ENCODE assay signal across 31 mouse cellular contexts in genomic region chr6:52421771-52422170, GRCm38 (mm10).
"Had no signal": no experiment of that assay in that cellular context is flagged by ENCODE, and none has a peak within 500 bp of the region (broad histone marks: within the 10 kb centered on the region; RNA-seq: fewer than 3 reads in every experiment).

No protein-coding gene starts in this region.

- H3K9ac ChIP-seq: limb, embryonic 12.5 days; limb, embryonic 13.5 days; limb, embryonic 15.5 days; liver, embryonic 12.5 days; liver, embryonic 13.5 days; liver, embryonic 14.5 days; liver, embryonic 15.5 days; liver, postnatal 0 days; lung, embryonic 14.5 days; lung, embryonic 15.5 days; midbrain, embryonic 12.5 days; midbrain, embryonic 13.5 days; midbrain, embryonic 15.5 days; neural tube, embryonic 12.5 days; neural tube, embryonic 13.5 days had no signal

- H3K4me1 ChIP-seq: liver, embryonic 12.5 days; liver, embryonic 13.5 days; liver, embryonic 15.5 days; midbrain, embryonic 15.5 days had no signal

- ATAC-seq: liver, embryonic 12.5 days; liver, postnatal 0 days; lung, postnatal 0 days; midbrain, embryonic 13.5 days; midbrain, embryonic 15.5 days; midbrain, embryonic 16.5 days had no signal

- H3K27ac ChIP-seq: limb, embryonic 10.5 days; limb, embryonic 12.5 days; limb, embryonic 13.5 days; limb, embryonic 15.5 days; liver, embryonic 12.5 days; liver, embryonic 13.5 days; liver, embryonic 14.5 days; liver, embryonic 15.5 days; lung, embryonic 15.5 days; macrophage; midbrain, embryonic 12.5 days; midbrain, embryonic 13.5 days; midbrain, embryonic 15.5 days; neural tube, embryonic 12.5 days; neural tube, embryonic 13.5 days had no signal

- H3K4me3 ChIP-seq: limb, embryonic 10.5 days; limb, embryonic 12.5 days; limb, embryonic 13.5 days; limb, embryonic 15.5 days; liver, embryonic 12.5 days; liver, embryonic 13.5 days; liver, embryonic 15.5 days; lung, embryonic 15.5 days; megakaryocyte, embryonic 14.5 days; midbrain, embryonic 12.5 days; midbrain, embryonic 13.5 days; midbrain, embryonic 15.5 days; myocyte; neural tube, embryonic 12.5 days; neural tube, embryonic 13.5 days had no signal

- DNase-seq: left cerebral cortex, postnatal 4 days; liver; liver, embryonic 13.5 days; liver, postnatal 0 days; lung, adult 18-20 months; lung, adult 2 months; lung, embryonic 14.5 days; lung, postnatal 10 days; lung, postnatal 14 days; lung, postnatal 36 days; lung, postnatal 4 days; midbrain, embryonic 14.5 days had no signal

- H3K4me2 ChIP-seq: limb, embryonic 12.5 days; limb, embryonic 13.5 days; limb, embryonic 15.5 days; liver, embryonic 11.5 days; liver, embryonic 12.5 days; liver, embryonic 13.5 days; liver, embryonic 15.5 days; lung, embryonic 14.5 days; lung, embryonic 15.5 days; midbrain, embryonic 12.5 days; midbrain, embryonic 13.5 days; midbrain, embryonic 15.5 days; neural tube, embryonic 12.5 days; neural tube, embryonic 13.5 days had no signal

- H3K36me3 ChIP-seq: limb, embryonic 10.5 days; limb, embryonic 12.5 days; limb, embryonic 13.5 days; limb, embryonic 15.5 days; liver, embryonic 12.5 days; liver, embryonic 13.5 days; liver, embryonic 15.5 days; lung, embryonic 15.5 days; midbrain, embryonic 12.5 days; midbrain, embryonic 13.5 days; midbrain, embryonic 15.5 days; neural tube, embryonic 12.5 days; neural tube, embryonic 13.5 days had no signal

- H3K9me3 ChIP-seq: limb, embryonic 13.5 days; limb, embryonic 15.5 days; liver, embryonic 12.5 days; liver, embryonic 13.5 days; liver, embryonic 15.5 days; lung, embryonic 15.5 days; midbrain, embryonic 12.5 days; midbrain, embryonic 13.5 days; midbrain, embryonic 15.5 days; neural tube, embryonic 12.5 days; neural tube, embryonic 13.5 days had no signal

- H3K27me3 ChIP-seq: limb, embryonic 12.5 days; limb, embryonic 15.5 days; liver, embryonic 12.5 days; liver, embryonic 13.5 days; liver, embryonic 15.5 days; lung, embryonic 15.5 days; midbrain, embryonic 12.5 days; midbrain, embryonic 13.5 days; midbrain, embryonic 15.5 days; neural tube, embryonic 12.5 days had no signal
